9 mouse cellular contexts compared by ENCODE assay signal in genomic region chr14:20658326-20658725, GRCm38 (mm10). TPM values are rescaled to one million over a fixed set of nuclear protein-coding genes. Genes with fewer than 3 reads are reported as not detected.
DNase-seq lines count a peak whose midpoint lies in the region; ATAC-seq and TF ChIP-seq lines count a peak whose summit lies in the region.
"Had no signal": no experiment of that assay in that cellular context is flagged by ENCODE, and none has a peak within 500 bp of the region (broad histone marks: within the 10 kb centered on the region; RNA-seq: fewer than 3 reads in every experiment).

No protein-coding gene starts in this region.

- H3K27me3 ChIP-seq in forebrain, embryonic 14.5 days (replicated peaks; ENCODE audit: control insufficient read depth, insufficient read depth, low read length) = no peaks in the 10 kb centered on the region
- H3K27me3 ChIP-seq in forebrain, embryonic 10.5 days (ENCODE audit: poor library complexity, severe bottlenecking) = peaks cover 30% of the 10 kb centered on the region
- no peaks in the 10 kb centered on the region for H3K27me3 ChIP-seq in limb, embryonic 14.5 days (ENCODE audit: control insufficient read depth, insufficient read depth, low read length)
- peaks cover 19% of the 10 kb centered on the region for H3K27me3 ChIP-seq in limb, embryonic 10.5 days (ENCODE audit: low read depth, poor library complexity, severe bottlenecking)
- peaks cover 34% of the 10 kb centered on the region for H3K27me3 ChIP-seq in G1E (ENCODE audit: insufficient read depth, low read length)

- ATAC-seq in forebrain, embryonic 14.5 days = no peak
- ATAC-seq in limb, embryonic 14.5 days (ENCODE audit: low FRiP score, low read depth) = no peak
- ATAC-seq in G1E (ENCODE audit: extremely low read depth, insufficient number of reproducible peaks, low FRiP score, poor library complexity, severe bottlenecking) = no peak
- ATAC-seq in erythroblast, adult 5-6 weeks (replicated peaks; ENCODE audit: low FRiP score, poor library complexity, severe bottlenecking) = peak; percentile 43

- TF ChIP-seq POLR2A in limb, embryonic 14.5 days (IDR thresholded peaks at IDR 0.05; ENCODE audit: borderline replicate concordance, extremely low read depth, insufficient read depth, insufficient read length) = no peak

- no peaks in the 10 kb centered on the region for H3K36me3 ChIP-seq in forebrain, embryonic 14.5 days (ENCODE audit: control insufficient read depth, insufficient read depth, low read length)
- H3K36me3 ChIP-seq in forebrain, embryonic 10.5 days (replicated peaks) = no peaks in the 10 kb centered on the region
- H3K36me3 ChIP-seq in limb, embryonic 14.5 days (ENCODE audit: control insufficient read depth, insufficient read depth, low read length) = no peaks in the 10 kb centered on the region
- no peaks in the 10 kb centered on the region for H3K36me3 ChIP-seq in limb, embryonic 10.5 days
- no peaks in the 10 kb centered on the region for H3K36me3 ChIP-seq in G1E (replicated peaks)
- H3K36me3 ChIP-seq: liver, embryonic 13.5 days had no signal

- H3K4me1 ChIP-seq in forebrain, embryonic 14.5 days (ENCODE audit: control insufficient read depth, insufficient read depth, low read length) = peaks cover 6% of the 10 kb centered on the region; the same call in 1 of the 2 replicates
- peaks cover 29% of the 10 kb centered on the region for H3K4me1 ChIP-seq in forebrain, embryonic 10.5 days
- H3K4me1 ChIP-seq in limb, embryonic 14.5 days (ENCODE audit: control insufficient read depth, insufficient read depth, low read length) = peaks cover 12% of the 10 kb centered on the region
- peaks cover 27% of the 10 kb centered on the region for H3K4me1 ChIP-seq in limb, embryonic 10.5 days
- peaks cover 18% of the 10 kb centered on the region for H3K4me1 ChIP-seq in G1E (ENCODE audit: insufficient read depth, low read depth, low read length)

- H3K4me2 ChIP-seq in forebrain, embryonic 14.5 days (ENCODE audit: low read length) = no peak overlapping the region
- H3K4me2 ChIP-seq in limb, embryonic 14.5 days (replicated peaks; ENCODE audit: low read depth, low read length, severe bottlenecking) = no peak overlapping the region
- H3K4me2 ChIP-seq: liver, embryonic 13.5 days had no signal

- H3K9me3 ChIP-seq in forebrain, embryonic 14.5 days (replicated peaks; ENCODE audit: control insufficient read depth, low read length) = no peaks in the 10 kb centered on the region
- H3K9me3 ChIP-seq in forebrain, embryonic 10.5 days = no peaks in the 10 kb centered on the region
- no peaks in the 10 kb centered on the region for H3K9me3 ChIP-seq in limb, embryonic 14.5 days (ENCODE audit: control insufficient read depth, low read length)
- no peaks in the 10 kb centered on the region for H3K9me3 ChIP-seq in limb, embryonic 10.5 days (replicated peaks)
- no peaks in the 10 kb centered on the region for H3K9me3 ChIP-seq in G1E (replicated peaks)
- H3K9me3 ChIP-seq: liver, embryonic 13.5 days had no signal

- H3K4me3 ChIP-seq in forebrain, embryonic 14.5 days (ENCODE audit: low read depth, low read length) = no peak overlapping the region
- H3K4me3 ChIP-seq in forebrain, embryonic 10.5 days = no peak overlapping the region
- no peak overlapping the region for H3K4me3 ChIP-seq in limb, embryonic 14.5 days (replicated peaks; ENCODE audit: low read length)
- H3K4me3 ChIP-seq in limb, embryonic 10.5 days = no peak overlapping the region
- no peak overlapping the region for H3K4me3 ChIP-seq in G1E (ENCODE audit: low read depth, low read length)
- H3K4me3 ChIP-seq: liver, embryonic 13.5 days had no signal

- DNase-seq in forebrain, embryonic 14.5 days (ENCODE audit: low spot score) = peak; percentile 80
- no peak for DNase-seq in forebrain, embryonic 10.5 days (ENCODE audit: extremely low spot score, low spot score)
- DNase-seq in limb, embryonic 14.5 days (ENCODE audit: low spot score) = peak; percentile 82
- DNase-seq in limb, embryonic 10.5 days (ENCODE audit: low spot score) = no peak
- DNase-seq in G1E (ENCODE audit: low spot score) = no peak
- peak; percentile 68 for DNase-seq in skeletal muscle tissue, adult 2 months (ENCODE audit: low read depth, low spot score)
- DNase-seq in testis, postnatal 14 days (ENCODE audit: low spot score) = no peak
- DNase-seq: liver, embryonic 13.5 days had no signal

- H3K27ac ChIP-seq in forebrain, embryonic 14.5 days (ENCODE audit: low read depth, low read length) = no peak overlapping the region
- no peak overlapping the region for H3K27ac ChIP-seq in forebrain, embryonic 10.5 days
- no peak overlapping the region for H3K27ac ChIP-seq in limb, embryonic 14.5 days (replicated peaks; ENCODE audit: low read depth, low read length)
- H3K27ac ChIP-seq in limb, embryonic 10.5 days = no peak overlapping the region
- H3K27ac ChIP-seq: liver, embryonic 13.5 days had no signal

- TF ChIP-seq CTCF in G1E (IDR thresholded peaks at IDR 0.05; ENCODE audit: low read depth, low read length) = peak; percentile 26; the same call in 1 of the 2 replicates

- no peak overlapping the region; the same call in 1 of the 2 replicates for H3K9ac ChIP-seq in forebrain, embryonic 14.5 days (ENCODE audit: low read length)
- H3K9ac ChIP-seq in limb, embryonic 14.5 days (ENCODE audit: low read depth, low read length, severe bottlenecking) = no peak overlapping the region
- H3K9ac ChIP-seq: liver, embryonic 13.5 days had no signal

RNA-seq across cellular contexts. Expression of gene Myoz1, which starts 2.0 kb away (rescaled TPM):
- polyA plus RNA-seq in forebrain, embryonic 14.5 days (2014; fragmentation: Nextera tagmentation; extraction: Ambion mirVana) = 0.22 TPM in 1 of 2 replicates, not detected in the other
- polyA plus RNA-seq in forebrain, embryonic 10.5 days (2016; fragmentation: Nextera tagmentation; extraction: Ambion mirVana) = 0.12 and 0.15 TPM in 2 replicates
- polyA plus RNA-seq in limb, embryonic 14.5 days (2012; rRNA removed) = 6.9 and 8.5 TPM in 2 replicates
- 3.8 and 9.7 TPM in 2 replicates for polyA plus RNA-seq in limb, embryonic 14.5 days (2014; fragmentation: Nextera tagmentation; extraction: Ambion mirVana)
- polyA plus RNA-seq in limb, embryonic 10.5 days (2016; fragmentation: Nextera tagmentation; extraction: Ambion mirVana) = 0.86 TPM in 1 of 2 replicates, not detected in the other
- total RNA-seq in G1E (2014; fragmentation: Nextera tagmentation) (not detected in 2 replicates), G1E (2017) (0.23 TPM in 1 of 2 replicates, not detected in the other)
- not detected in 2 replicates for polyA plus RNA-seq in G1E (2012)
- not detected in 2 replicates for total RNA-seq in erythroblast, adult 5-6 weeks (2015; ENCODE audit: low replicate concordance)
- total RNA-seq in erythroblast, adult 5-6 weeks (2017; ENCODE audit: low replicate concordance) = not detected in 2 replicates

RNA-seq across cellular contexts. Expression of gene Synpo2l, which starts 9.8 kb away (rescaled TPM):
- polyA plus RNA-seq in forebrain, embryonic 14.5 days (2014; fragmentation: Nextera tagmentation; extraction: Ambion mirVana) = 0.05 and 0.09 TPM in 2 replicates
- 0.22 and 0.25 TPM in 2 replicates for polyA plus RNA-seq in forebrain, embryonic 10.5 days (2016; fragmentation: Nextera tagmentation; extraction: Ambion mirVana)
- polyA plus RNA-seq in limb, embryonic 14.5 days (2012; rRNA removed) = 25.4 and 27.1 TPM in 2 replicates
- polyA plus RNA-seq in limb, embryonic 14.5 days (2014; fragmentation: Nextera tagmentation; extraction: Ambion mirVana) = 25.2 and 31.5 TPM in 2 replicates
- polyA plus RNA-seq in limb, embryonic 10.5 days (2016; fragmentation: Nextera tagmentation; extraction: Ambion mirVana) = 0.51 and 1.9 TPM in 2 replicates
- total RNA-seq in G1E (2014; fragmentation: Nextera tagmentation) (0.23 TPM in 1 of 2 replicates, not detected in the other), G1E (2017) (0.06 and 0.11 TPM in 2 replicates)
- 0.04 and 0.07 TPM in 2 replicates for polyA plus RNA-seq in G1E (2012)
- total RNA-seq in erythroblast, adult 5-6 weeks (2015; ENCODE audit: low replicate concordance) = not detected in 2 replicates
- not detected in 2 replicates for total RNA-seq in erythroblast, adult 5-6 weeks (2017; ENCODE audit: low replicate concordance)

RNA-seq across cellular contexts. Expression of gene Sec24c, which starts 15.8 kb away (rescaled TPM):
- 64.9 and 75.4 TPM in 2 replicates for polyA plus RNA-seq in forebrain, embryonic 14.5 days (2014; fragmentation: Nextera tagmentation; extraction: Ambion mirVana)
- polyA plus RNA-seq in forebrain, embryonic 10.5 days (2016; fragmentation: Nextera tagmentation; extraction: Ambion mirVana) = 101 and 105 TPM in 2 replicates
- 149 and 207 TPM in 2 replicates for polyA plus RNA-seq in limb, embryonic 14.5 days (2012; rRNA removed)
- 77.2 and 84.0 TPM in 2 replicates for polyA plus RNA-seq in limb, embryonic 14.5 days (2014; fragmentation: Nextera tagmentation; extraction: Ambion mirVana)
- 113 and 122 TPM in 2 replicates for polyA plus RNA-seq in limb, embryonic 10.5 days (2016; fragmentation: Nextera tagmentation; extraction: Ambion mirVana)
- 119 and 126 TPM in 2 replicates for total RNA-seq in G1E (2014; fragmentation: Nextera tagmentation)
- 88.4 and 101 TPM in 2 replicates for total RNA-seq in G1E (2017)
- polyA plus RNA-seq in G1E (2012) = 255 and 271 TPM in 2 replicates
- total RNA-seq in erythroblast, adult 5-6 weeks (2015; ENCODE audit: low replicate concordance) = 20.8 and 32.6 TPM in 2 replicates
- total RNA-seq in erythroblast, adult 5-6 weeks (2017; ENCODE audit: low replicate concordance) = 60.1 and 67.7 TPM in 2 replicates

RNA-seq across cellular contexts. Expression of gene Usp54, which starts 17.5 kb away (rescaled TPM):
- 8.6 and 11.9 TPM in 2 replicates for polyA plus RNA-seq in forebrain, embryonic 14.5 days (2014; fragmentation: Nextera tagmentation; extraction: Ambion mirVana)
- 15.4 and 16.5 TPM in 2 replicates for polyA plus RNA-seq in forebrain, embryonic 10.5 days (2016; fragmentation: Nextera tagmentation; extraction: Ambion mirVana)
- polyA plus RNA-seq in limb, embryonic 14.5 days (2012; rRNA removed) = 16.3 and 17.3 TPM in 2 replicates
- polyA plus RNA-seq in limb, embryonic 14.5 days (2014; fragmentation: Nextera tagmentation; extraction: Ambion mirVana) = 9.6 and 11.0 TPM in 2 replicates
- polyA plus RNA-seq in limb, embryonic 10.5 days (2016; fragmentation: Nextera tagmentation; extraction: Ambion mirVana) = 13.5 and 16.6 TPM in 2 replicates
- total RNA-seq in G1E (2014; fragmentation: Nextera tagmentation) = 3.7 and 3.9 TPM in 2 replicates
- total RNA-seq in G1E (2017) = 2.7 and 3.3 TPM in 2 replicates
- 0.58 and 0.72 TPM in 2 replicates for polyA plus RNA-seq in G1E (2012)
- total RNA-seq in erythroblast, adult 5-6 weeks (2015; ENCODE audit: low replicate concordance) = 0.58 and 1.7 TPM in 2 replicates
- total RNA-seq in erythroblast, adult 5-6 weeks (2017; ENCODE audit: low replicate concordance) = 2.0 and 3.2 TPM in 2 replicates

RNA-seq across cellular contexts. Expression of gene Fut11, which starts 36.4 kb away (rescaled TPM):
- polyA plus RNA-seq in forebrain, embryonic 14.5 days (2014; fragmentation: Nextera tagmentation; extraction: Ambion mirVana) = 13.1 and 15.1 TPM in 2 replicates
- 15.7 and 16.0 TPM in 2 replicates for polyA plus RNA-seq in forebrain, embryonic 10.5 days (2016; fragmentation: Nextera tagmentation; extraction: Ambion mirVana)
- 22.6 and 26.7 TPM in 2 replicates for polyA plus RNA-seq in limb, embryonic 14.5 days (2012; rRNA removed)
- 26.9 and 29.2 TPM in 2 replicates for polyA plus RNA-seq in limb, embryonic 14.5 days (2014; fragmentation: Nextera tagmentation; extraction: Ambion mirVana)
- 18.2 and 20.4 TPM in 2 replicates for polyA plus RNA-seq in limb, embryonic 10.5 days (2016; fragmentation: Nextera tagmentation; extraction: Ambion mirVana)
- total RNA-seq in G1E (2014; fragmentation: Nextera tagmentation) = 3.5 and 4.6 TPM in 2 replicates
- total RNA-seq in G1E (2017) = 7.8 and 8.3 TPM in 2 replicates
- polyA plus RNA-seq in G1E (2012) = 4.1 and 5.0 TPM in 2 replicates
- total RNA-seq in erythroblast, adult 5-6 weeks (2015; ENCODE audit: low replicate concordance) = 2.5 and 9.2 TPM in 2 replicates
- total RNA-seq in erythroblast, adult 5-6 weeks (2017; ENCODE audit: low replicate concordance) = 1.5 and 1.7 TPM in 2 replicates

Comparison
In these comparisons a context has a peak if more than half of its experiments do, and no peak if none do; other contexts are left out.
1. DNase-seq: peak in forebrain, embryonic 14.5 days (single experiment), limb, embryonic 14.5 days (single experiment) and skeletal muscle tissue, adult 2 months (single experiment); none in forebrain, embryonic 10.5 days (single experiment), limb, embryonic 10.5 days (single experiment), G1E (single experiment) and testis, postnatal 14 days (single experiment).